Mouse (Mus musculus): ENCODE measurements around the gene Abcd4. TPM values are rescaled to one million over a fixed set of nuclear protein-coding genes. Genes with fewer than 3 reads are reported as not detected.

Gene Abcd4
- polyA plus RNA-seq, 1 experiment from 2014 or later = 6.9 TPM

DNA sequence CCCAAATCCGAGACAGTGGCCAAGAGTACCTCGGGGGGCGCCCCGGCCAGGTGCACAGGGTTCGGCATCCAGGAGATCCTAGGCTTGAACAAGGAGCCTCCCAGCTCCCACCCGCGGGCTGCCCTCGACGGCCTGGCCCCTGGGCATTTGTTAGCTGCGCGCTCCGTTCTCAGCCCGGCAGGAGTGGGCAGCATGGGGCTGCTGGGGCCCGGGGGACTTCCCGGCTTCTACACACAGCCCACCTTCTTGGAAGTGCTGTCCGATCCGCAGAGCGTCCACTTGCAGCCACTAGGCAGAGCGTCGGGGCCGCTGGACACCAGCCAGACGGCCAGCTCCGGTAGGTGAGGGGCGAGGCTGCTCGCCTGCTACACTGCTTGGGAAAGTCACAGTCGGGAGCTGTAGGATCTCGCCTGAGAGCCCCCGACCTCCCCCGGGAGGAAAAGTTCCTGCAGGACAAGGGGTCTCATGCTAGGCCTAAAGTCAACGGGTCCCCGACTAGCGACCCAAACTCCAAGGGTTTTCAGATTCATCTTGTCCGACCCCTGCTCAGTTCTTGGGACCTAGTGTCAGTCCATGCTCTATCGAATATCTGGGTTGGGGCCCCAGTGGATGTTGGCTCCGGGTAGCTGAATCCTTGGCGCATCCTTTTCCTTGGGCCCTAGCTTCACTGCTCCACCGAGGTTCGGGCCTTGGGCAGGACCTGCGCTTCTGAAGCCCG, 47.1 kb downstream of the Abcd4 start:
- Histone ChIP-seq H3K36me3 (ENCODE audit: control insufficient read depth, insufficient read depth, low read length) (no peaks in the 10 kb centered on the region), H3K9ac (ENCODE audit: low read depth, low read length) (no peak overlapping the region), H3K4me1 (ENCODE audit: control insufficient read depth, insufficient read depth, low read length) (peaks cover 6% of the 10 kb centered on the region; the same call in 1 of the 2 replicates), H3K4me2 (ENCODE audit: low read depth, low read length) (0 out of 2 replicates have a peak overlapping the region, but pooled peaks have one; percentile 33), H3K27me3 (replicated peaks; ENCODE audit: control insufficient read depth, insufficient read depth, low read length) (peaks cover 77% of the 10 kb centered on the region), H3K9me3 (ENCODE audit: control insufficient read depth, low read length) (no peaks in the 10 kb centered on the region), H3K4me3 (ENCODE audit: low read depth, low read length) (peak overlapping the region; percentile 23), H3K27ac (replicated peaks; ENCODE audit: low read depth, low read length) (no peak overlapping the region)
- ATAC-seq (ENCODE audit: low read depth) (no peak), DNase-seq (ENCODE audit: low spot score) (no peak)
- 4% methylated on average over 23 of the region's 40 CpGs for WGBS

GRCm38 (mm10) chr12:84569336-84569970, 47.8 kb downstream of the Abcd4 start, which contains the start of gene Vsx2:
Gene Vsx2 (plus strand): TSS chr12:84569762.
- WGBS = 3% methylated on average over 18 of the region's 25 CpGs
- DNase-seq (ENCODE audit: low spot score) (peak; percentile 17), ATAC-seq (ENCODE audit: low read depth) (no peak)

DNA sequence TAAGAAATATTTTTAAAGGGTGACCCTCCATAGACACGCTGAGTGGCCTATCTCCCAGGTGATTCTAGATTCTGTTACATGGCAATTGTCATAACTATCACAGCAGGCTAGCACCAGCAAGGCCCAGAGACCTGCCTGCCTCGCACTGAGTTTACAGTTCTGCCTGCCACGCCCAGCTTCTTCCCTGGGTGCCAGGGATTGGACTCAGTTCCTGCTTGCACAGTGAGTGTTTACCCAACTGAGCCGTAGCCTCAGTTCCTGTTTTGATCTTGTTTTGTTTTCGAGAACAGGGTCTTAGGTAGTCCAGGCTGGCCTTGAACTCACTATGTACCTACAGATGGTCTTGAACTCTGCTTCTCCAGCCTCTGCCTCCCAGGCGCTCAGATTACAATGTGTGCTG, 49.6 kb downstream of the Abcd4 start:
- no peaks in the 10 kb centered on the region for H3K9me3 ChIP-seq (ENCODE audit: control insufficient read depth, low read length)
- H3K27me3 ChIP-seq (replicated peaks; ENCODE audit: control insufficient read depth, insufficient read depth, low read length) = peaks cover 55% of the 10 kb centered on the region
- DNase-seq (ENCODE audit: low spot score) = no peak
- no peak for ATAC-seq (ENCODE audit: low read depth)
- 78% methylated on average over 6 of the region's 6 CpGs for WGBS
- H3K4me2 ChIP-seq (ENCODE audit: low read depth, low read length) = no peak overlapping the region
- peaks cover 6% of the 10 kb centered on the region; the same call in 1 of the 2 replicates for H3K4me1 ChIP-seq (ENCODE audit: control insufficient read depth, insufficient read depth, low read length)
- no peak overlapping the region for H3K9ac ChIP-seq (ENCODE audit: low read depth, low read length)
- no peak overlapping the region for H3K27ac ChIP-seq (replicated peaks; ENCODE audit: low read depth, low read length)
- H3K36me3 ChIP-seq (ENCODE audit: control insufficient read depth, insufficient read depth, low read length) = no peaks in the 10 kb centered on the region
- H3K4me3 ChIP-seq (ENCODE audit: low read depth, low read length) = no peak overlapping the region

More at GRCm38 (mm10) chr12:84569336-84569970, 47.8 kb downstream of the Abcd4 start, which contains the start of gene Vsx2:
- Histone ChIP-seq H3K27me3 (replicated peaks; ENCODE audit: control insufficient read depth, insufficient read depth, low read length) (peaks cover 73% of the 10 kb centered on the region), H3K4me3 (ENCODE audit: low read depth, low read length) (peak within 1 kb of the TSS; percentile 23), H3K4me1 (ENCODE audit: control insufficient read depth, insufficient read depth, low read length) (peaks cover 6% of the 10 kb centered on the region; the same call in 1 of the 2 replicates), H3K27ac (replicated peaks; ENCODE audit: low read depth, low read length) (no peak within 1 kb of the TSS), H3K36me3 (ENCODE audit: control insufficient read depth, insufficient read depth, low read length) (no peaks in the 10 kb centered on the region), H3K9me3 (ENCODE audit: control insufficient read depth, low read length) (no peaks in the 10 kb centered on the region), H3K9ac (ENCODE audit: low read depth, low read length) (no peak within 1 kb of the TSS), H3K4me2 (ENCODE audit: low read depth, low read length) (0 out of 2 replicates have a peak within 1 kb of the TSS, but pooled peaks have one; percentile 33)

DNA sequence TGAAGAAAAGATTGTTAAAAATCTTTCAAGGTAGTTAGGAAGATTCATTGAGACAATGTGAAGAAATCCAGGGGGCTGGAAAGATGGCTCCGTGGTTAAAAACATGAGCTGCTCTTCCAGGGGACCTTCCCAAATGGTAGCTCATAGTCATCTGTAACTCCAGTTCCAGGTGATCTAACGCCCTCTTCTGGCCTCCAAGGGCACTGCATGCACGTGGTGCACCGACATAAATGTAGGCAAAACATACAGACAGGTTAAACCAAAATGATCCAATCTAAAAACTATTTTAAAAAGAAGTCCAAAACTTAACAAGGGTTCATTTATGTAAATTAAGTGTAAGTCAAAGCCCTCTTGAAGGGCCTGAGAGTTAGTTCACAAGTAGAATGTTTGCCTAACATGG, 54.7 kb downstream of the Abcd4 start:
- Histone ChIP-seq H3K36me3 (ENCODE audit: control insufficient read depth, insufficient read depth, low read length) (no peaks in the 10 kb centered on the region), H3K9ac (ENCODE audit: low read depth, low read length) (no peak overlapping the region), H3K4me1 (ENCODE audit: control insufficient read depth, insufficient read depth, low read length) (no peaks in the 10 kb centered on the region), H3K27me3 (replicated peaks; ENCODE audit: control insufficient read depth, insufficient read depth, low read length) (peaks cover 7% of the 10 kb centered on the region), H3K9me3 (ENCODE audit: control insufficient read depth, low read length) (0 out of 2 replicates have a peak, but pooled peaks cover 5% of the 10 kb centered on the region), H3K4me3 (ENCODE audit: low read depth, low read length) (no peak overlapping the region), H3K4me2 (ENCODE audit: low read depth, low read length) (no peak overlapping the region), H3K27ac (replicated peaks; ENCODE audit: low read depth, low read length) (no peak overlapping the region)
- WGBS = 46% methylated on average over 4 of the region's 4 CpGs
- no peak for DNase-seq (ENCODE audit: low spot score)
- ATAC-seq (ENCODE audit: low read depth) = no peak

GRCm38 (mm10) chr12:84555218-84555617, 62.0 kb downstream of the Abcd4 start:
- Histone ChIP-seq H3K4me1 (ENCODE audit: control insufficient read depth, insufficient read depth, low read length) (no peaks in the 10 kb centered on the region), H3K4me2 (ENCODE audit: low read depth, low read length) (no peak overlapping the region)
- WGBS = 56% methylated on average over 8 of the region's 8 CpGs

More at GRCm38 (mm10) chr12:84555218-84555617, 62.0 kb downstream of the Abcd4 start:
- Histone ChIP-seq H3K9me3 (ENCODE audit: control insufficient read depth, low read length) (0 out of 2 replicates have a peak, but pooled peaks cover 4% of the 10 kb centered on the region), H3K27me3 (replicated peaks; ENCODE audit: control insufficient read depth, insufficient read depth, low read length) (no peaks in the 10 kb centered on the region), H3K36me3 (ENCODE audit: control insufficient read depth, insufficient read depth, low read length) (no peaks in the 10 kb centered on the region), H3K9ac (ENCODE audit: low read depth, low read length) (no peak overlapping the region), H3K27ac (replicated peaks; ENCODE audit: low read depth, low read length) (no peak overlapping the region), H3K4me3 (ENCODE audit: low read depth, low read length) (no peak overlapping the region)
- DNase-seq (ENCODE audit: low spot score) = no peak
- ATAC-seq (ENCODE audit: low read depth) = no peak

Other genes with a start within 250 kb of the Abcd4 start
- gene Entpd5, start 208.4 kb downstream of the Abcd4 start, polyA plus RNA-seq (2014; fragmentation: Nextera tagmentation; extraction: Ambion mirVana) = 19.0 and 20.1 TPM in 2 replicates
- gene Bbof1, start 208.3 kb downstream of the Abcd4 start, polyA plus RNA-seq (2014; fragmentation: Nextera tagmentation; extraction: Ambion mirVana) = 1.5 and 2.1 TPM in 2 replicates
- gene Rnf113a2, start 200.2 kb downstream of the Abcd4 start, polyA plus RNA-seq (2014; fragmentation: Nextera tagmentation; extraction: Ambion mirVana) = 22.5 and 24.3 TPM in 2 replicates
- 37.4 and 38.7 TPM in 2 replicates for gene Aldh6a1, start 166.4 kb downstream of the Abcd4 start, polyA plus RNA-seq (2014; fragmentation: Nextera tagmentation; extraction: Ambion mirVana)
- 20.2 and 21.8 TPM in 2 replicates for gene Lin52, start 166.0 kb downstream of the Abcd4 start, polyA plus RNA-seq (2014; fragmentation: Nextera tagmentation; extraction: Ambion mirVana)
- 0.10 and 0.43 TPM in 2 replicates for gene Vsx2, start 47.7 kb downstream of the Abcd4 start, polyA plus RNA-seq (2014; fragmentation: Nextera tagmentation; extraction: Ambion mirVana)
- not detected in 2 replicates for gene Vrtn, start 23.6 kb upstream of the Abcd4 start, polyA plus RNA-seq (2014; fragmentation: Nextera tagmentation; extraction: Ambion mirVana)
- 0.07 and 0.18 TPM in 2 replicates for gene Syndig1l, start 81.4 kb upstream of the Abcd4 start, polyA plus RNA-seq (2014; fragmentation: Nextera tagmentation; extraction: Ambion mirVana)
- gene Npc2, start 155.7 kb upstream of the Abcd4 start, polyA plus RNA-seq (2014; fragmentation: Nextera tagmentation; extraction: Ambion mirVana) = 63.8 and 65.7 TPM in 2 replicates
- 123 and 130 TPM in 2 replicates for gene Isca2, start 155.8 kb upstream of the Abcd4 start, polyA plus RNA-seq (2014; fragmentation: Nextera tagmentation; extraction: Ambion mirVana)

All from embryonic facial prominence, embryonic 14.5 days (tissue).